Mouse (Mus musculus) WW6 (cell line): ENCODE measurements around the gene Cgrrf1.
"Not testable (repeated sequence)": the region's sequence is repeated elsewhere in the genome, so short reads cannot be mapped to it uniquely, and the experiment has no call there.

Experiments used
- DNase-seq: peaks from one replicate; pipeline ENCODE4 v3.0.0-alpha.2; 2013; ENCODE audit warnings: low read depth, low spot score

The Cgrrf1 gene

DNA sequence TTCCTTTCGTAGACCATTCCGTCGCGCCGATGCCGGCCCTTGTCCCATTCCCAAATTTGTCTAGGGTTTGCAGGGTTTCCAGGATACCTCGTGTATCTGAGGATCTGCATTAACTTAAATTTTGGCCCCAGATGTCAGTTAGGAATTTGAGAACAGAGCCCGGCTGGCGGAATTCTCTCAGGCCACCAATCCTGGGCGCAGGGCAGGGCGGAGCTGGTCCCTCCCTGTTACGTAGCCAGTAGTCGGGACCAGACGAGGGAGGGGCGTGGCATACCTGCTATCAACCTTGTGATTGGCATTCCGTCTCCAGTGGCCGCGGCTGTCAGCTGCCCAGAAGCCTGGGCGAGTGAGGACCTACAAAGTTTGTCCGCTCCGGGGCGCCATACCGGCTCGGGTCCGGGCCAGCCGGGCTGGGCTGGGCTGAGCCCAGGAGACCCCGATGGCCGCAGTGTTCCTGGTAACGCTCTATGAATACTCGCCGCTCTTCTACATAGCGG lies at the start of gene Cgrrf1:
Cgrrf1 (plus strand) TSS at position 289 of the 497 bp plus-strand sequence.
- peak; percentile 54 for DNase-seq

- no peak for DNase-seq
Measured at GRCm38 (mm10) chr14:46782187-46782828, 49.6 kb upstream of the Cgrrf1 start.

DNA sequence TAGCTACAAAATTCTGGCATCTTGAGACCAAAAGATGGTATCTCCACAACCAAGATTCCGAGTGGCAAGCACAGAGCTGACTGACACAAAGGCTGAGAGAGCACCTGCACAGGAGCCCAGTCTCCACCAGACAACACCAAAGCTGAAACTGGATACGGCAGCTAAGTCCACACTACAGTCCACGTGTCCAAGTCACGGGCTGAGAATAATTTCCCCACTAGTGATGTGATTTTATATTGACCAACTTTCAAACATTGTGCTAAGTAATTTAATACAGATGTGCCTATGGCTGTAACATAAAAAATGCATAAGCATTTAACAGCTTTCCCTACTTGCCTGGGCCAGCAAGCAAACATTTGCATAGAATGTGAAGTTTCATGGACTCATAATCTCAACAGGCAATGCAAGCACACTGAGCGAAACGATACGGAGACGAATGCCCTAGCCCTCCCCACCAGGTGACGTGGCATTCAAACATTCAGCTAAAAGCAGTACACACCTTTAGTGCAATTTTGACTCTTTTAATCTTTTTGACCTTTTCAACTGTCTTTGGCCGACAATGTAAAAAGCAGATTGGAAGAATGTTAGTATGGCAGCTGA lies 48.5 kb upstream of the Cgrrf1 start:
- DNase-seq: no peak

- no peak for DNase-seq
Measured at GRCm38 (mm10) chr14:46785247-46785646, 46.7 kb upstream of the Cgrrf1 start.

DNA sequence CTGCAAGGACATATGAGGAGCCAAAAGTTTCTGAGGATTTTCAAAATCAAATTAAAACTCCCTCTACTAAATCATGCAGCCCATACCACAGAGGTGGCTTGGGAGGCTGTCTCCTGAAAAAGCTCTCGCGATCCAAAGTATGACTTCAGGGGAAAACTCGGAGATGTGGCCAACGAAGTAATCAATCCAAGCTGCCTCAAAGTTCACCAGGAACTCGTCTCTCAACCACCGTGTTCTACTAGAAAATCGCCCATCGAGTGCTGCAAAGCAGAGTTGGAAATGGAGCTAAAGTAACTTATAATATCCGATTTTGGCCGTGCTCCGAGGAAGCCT lies 44.5 kb upstream of the Cgrrf1 start:
- DNase-seq: no peak

DNA sequence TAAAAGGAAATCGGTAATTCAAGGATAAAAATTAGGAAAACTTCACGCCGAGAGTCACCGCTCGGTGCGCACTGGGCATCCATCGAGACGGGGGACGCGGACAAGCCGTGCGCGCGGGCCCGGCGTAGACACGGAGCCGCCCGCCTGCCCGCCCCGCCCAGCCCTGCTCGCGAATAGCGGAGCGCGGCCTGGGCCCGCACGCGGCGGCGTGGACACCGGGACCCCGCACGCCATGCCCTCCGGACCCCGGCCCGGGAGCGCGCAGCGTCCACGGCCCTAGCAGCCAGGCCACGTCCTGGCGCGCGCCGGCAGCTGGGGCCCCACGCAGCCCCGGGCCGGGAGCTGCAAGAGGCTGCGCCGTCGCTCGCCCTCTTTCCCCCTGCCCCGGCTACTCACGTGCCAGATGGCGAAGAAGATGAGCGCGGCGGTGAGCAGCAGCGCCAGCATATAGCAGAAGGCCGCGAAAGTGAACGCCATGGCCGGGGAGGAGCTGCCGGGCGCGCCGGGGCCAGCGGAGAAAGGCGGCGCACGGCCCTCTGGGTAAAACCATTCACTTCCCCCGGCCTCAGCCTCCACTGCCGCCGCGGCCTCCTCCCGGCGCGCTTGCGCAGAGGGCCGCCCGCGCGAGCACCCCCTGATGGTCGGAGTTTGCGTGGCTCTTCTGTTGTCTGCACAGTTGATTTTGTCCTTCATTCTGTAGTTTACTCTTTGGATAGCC lies 44.0 kb upstream of the Cgrrf1 start, which contains the start of gene Cnih1:
Cnih1 (minus strand) TSS at position 625 of the 718 bp plus-strand sequence.
- DNase-seq: peak; percentile 66

- DNase-seq: no peak
Measured at GRCm38 (mm10) chr14:46788505-46788901, 43.4 kb upstream of the Cgrrf1 start.

DNA sequence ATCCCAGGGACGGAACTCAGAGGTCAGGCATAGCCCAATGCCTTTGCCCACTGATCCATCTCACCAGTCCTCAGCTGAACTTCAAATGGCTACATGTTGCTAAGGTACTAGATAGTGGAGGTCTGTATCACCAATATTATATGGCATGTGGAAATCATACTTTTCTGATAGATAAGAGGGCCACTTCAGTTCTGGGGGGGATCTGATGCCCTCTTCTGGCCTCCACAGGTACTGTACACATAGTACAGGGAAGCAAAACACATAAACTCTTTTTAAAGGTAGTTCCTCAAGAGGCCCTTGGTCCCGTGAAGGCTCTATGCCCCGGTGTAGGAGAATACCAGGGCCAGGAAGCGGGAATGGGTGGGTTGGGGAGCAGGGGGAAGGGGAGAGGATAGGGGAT lies 41.6 kb upstream of the Cgrrf1 start:
- DNase-seq: no peak

GRCm38 (mm10) chr14:46790723-46791122 lies 41.2 kb upstream of the Cgrrf1 start:
- no peak for DNase-seq

DNA sequence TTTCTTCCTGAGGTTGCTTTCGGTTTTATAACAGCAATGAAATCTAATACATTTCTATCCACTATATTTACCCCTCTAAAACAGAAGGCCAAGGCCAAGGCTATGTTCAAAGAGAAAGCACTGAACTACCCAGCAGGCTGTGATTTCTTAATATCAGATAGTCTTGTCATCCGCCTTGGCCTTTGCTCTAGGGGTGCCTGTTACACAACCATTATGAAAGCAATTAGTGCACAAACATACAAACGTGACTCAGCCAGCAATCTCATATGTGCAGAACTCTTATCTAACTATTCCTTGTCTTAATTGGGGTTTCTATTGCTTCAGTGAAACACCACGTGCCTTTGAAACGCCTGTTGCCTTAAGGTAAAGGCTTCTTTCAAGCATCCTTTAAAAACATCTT lies 37.8 kb upstream of the Cgrrf1 start:
- DNase-seq: no peak

DNA sequence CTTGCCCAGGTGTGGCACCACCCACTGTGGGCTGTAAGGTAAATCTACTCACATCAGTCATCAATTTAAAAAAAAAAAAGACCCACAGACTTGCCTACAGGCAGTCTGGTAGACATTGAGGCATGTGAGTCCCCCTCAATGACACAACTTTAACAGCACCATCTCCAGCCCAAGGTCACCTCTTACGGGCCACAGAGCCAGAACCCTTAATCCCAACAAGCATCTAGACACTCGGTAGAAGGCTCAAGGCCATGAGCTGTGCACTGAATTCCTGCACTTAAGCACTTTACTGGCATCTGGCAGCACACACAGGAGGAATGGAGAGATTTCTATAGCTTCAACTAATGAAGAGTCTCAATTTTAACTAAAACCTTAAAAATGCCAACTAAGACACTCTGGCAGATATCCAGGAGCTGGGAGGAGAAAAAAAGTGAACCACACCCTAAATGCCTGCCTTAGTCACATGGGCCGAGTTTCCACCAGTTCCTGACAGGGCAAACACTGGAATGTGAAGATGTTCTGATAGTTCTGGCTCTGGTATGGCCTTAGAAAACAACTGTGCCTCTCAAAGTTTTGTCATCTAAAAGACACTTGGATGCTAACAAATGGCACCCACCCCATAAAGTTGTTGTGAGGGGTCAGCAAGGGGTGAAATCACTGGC lies 31.1 kb upstream of the Cgrrf1 start:
- no peak for DNase-seq

DNA sequence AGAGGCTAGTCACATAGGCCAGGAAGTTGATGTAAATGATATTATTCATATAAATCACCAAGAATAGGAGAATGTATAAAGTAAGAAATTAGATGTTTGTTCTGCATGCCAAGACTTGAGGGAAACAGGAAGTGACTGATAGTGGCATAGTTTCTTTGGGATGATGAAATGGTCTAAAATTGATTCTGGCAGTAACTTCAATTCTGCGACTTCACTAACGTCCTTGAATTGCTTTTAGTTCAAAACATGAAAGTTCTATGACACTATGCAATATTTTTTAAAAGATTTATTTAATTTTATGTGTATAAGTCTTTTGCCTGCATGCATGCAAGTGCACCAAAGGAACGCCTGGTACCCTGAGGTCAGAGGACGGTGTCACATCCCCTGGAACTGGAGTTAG lies 28.7 kb upstream of the Cgrrf1 start:
- no peak for DNase-seq

DNA sequence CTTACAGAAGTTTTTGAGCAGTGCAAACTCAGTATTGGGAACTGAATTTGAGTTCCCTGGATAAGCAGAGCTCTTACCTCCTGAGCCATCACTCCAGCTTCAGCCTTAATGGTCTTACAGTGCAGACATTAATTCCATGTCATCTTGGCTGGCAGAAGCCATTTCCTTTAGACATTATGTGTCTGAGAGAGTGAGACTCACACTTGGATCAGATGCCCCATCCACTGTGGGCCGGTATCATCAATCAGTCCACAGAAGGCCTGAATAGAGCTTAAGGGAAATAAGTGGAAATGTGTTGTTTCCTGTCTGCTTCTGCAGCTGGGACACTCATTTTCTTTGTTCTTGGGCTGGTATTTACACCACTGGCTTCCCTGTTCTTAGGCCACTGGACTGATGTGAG lies 28.1 kb upstream of the Cgrrf1 start:
- no peak for DNase-seq

- DNase-seq: no peak
Measured at GRCm38 (mm10) chr14:46806186-46806585, 25.7 kb upstream of the Cgrrf1 start.

DNA sequence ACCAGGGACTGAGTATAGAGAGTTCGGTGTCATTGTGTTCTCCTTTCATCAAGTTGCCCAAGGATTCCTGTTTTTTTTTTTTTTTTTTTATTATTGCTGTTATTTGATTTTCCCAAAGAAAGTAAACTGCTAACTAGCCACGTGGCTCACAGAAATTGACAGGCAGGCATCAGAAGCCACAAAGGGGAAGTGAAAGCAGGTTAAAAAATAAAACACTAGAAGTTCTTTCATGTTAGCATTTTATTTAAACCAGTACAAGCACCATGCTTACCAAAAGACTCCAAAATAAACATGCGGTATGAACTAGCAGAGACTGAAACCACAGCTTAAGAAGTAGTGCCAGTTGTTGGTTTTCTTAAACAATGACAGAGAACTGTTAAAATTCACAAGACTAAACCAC lies 24.0 kb upstream of the Cgrrf1 start:
- DNase-seq: no peak

- no peak for DNase-seq
Measured at GRCm38 (mm10) chr14:46815640-46816039, 16.3 kb upstream of the Cgrrf1 start.

GRCm38 (mm10) chr14:46816916-46817622 lies 14.9 kb upstream of the Cgrrf1 start:
- DNase-seq: no peak

DNA sequence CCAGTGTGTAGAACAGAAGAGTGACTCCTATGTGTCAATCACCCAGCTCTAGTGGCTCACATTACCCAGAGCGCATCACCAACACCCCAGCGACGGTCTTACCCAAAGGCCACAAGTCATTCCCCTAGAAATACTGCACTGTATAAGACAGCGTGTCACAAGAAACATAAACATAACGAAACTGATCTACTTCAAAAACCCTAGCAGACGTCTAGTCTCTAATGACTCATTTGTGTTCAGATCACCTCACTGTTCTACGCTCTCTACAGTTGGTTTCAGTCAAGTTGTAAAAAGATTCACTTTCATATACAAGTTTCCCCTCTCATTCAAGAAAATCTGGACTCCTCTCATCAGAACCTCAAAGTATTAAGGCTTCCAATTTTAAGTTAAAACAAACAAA lies 13.2 kb upstream of the Cgrrf1 start:
- DNase-seq: no peak

DNA sequence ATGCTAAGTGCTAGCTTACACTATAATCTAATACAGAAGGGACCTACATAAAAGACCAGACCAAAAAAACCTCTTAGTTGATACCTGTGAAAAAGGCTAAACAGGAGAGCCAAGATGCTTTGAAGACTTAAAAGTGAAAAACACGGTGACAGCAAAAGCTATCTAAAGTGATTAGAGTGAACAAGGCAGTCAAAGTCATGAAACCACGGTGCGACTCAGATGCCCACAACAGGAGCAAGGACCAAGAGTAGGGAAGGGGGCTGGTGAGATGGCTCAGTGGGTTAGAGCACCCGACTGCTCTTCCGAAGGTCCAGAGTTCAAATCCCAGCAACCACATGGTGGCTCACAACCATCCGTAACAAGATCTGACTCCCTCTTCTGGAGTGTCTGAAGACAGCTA lies 12.0 kb upstream of the Cgrrf1 start:
- not testable (repeated sequence) for DNase-seq

- DNase-seq: no peak
Measured at GRCm38 (mm10) chr14:46821271-46821872, 10.6 kb upstream of the Cgrrf1 start.
